Mouse (Mus musculus): ENCODE data around the gene Il25.
A peak's percentile ranks its signal among the peaks of the same experiment; 100 is the strongest.
"Not testable (repeated sequence)": the region's sequence is repeated elsewhere in the genome, so short reads cannot be mapped to it uniquely, and the experiment has no call there.

Il25 gene

DNA sequence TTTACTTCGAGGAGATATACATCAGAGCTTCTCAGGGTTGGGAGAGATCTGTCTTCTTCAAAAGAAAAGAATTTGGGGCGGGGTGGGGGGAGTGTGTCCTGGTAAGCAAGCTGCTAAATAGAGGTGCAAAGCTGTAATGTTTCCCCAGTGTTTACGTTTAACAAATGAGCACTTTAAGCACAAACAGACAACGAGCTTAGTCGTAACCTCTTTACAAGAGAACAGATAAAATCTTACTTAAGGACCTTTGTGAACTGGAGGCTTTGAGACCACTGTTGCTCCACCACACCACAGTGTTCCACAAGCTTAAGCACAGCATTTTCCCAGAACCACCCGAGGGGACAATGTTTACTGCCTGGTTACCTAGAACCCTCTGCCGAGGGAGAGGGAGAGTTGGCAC, 5.2 kb upstream of the Il25 start:
- DNase-seq = no peak

GRCm38 (mm10) chr14:54929801-54930200, 2.7 kb upstream of the Il25 start:
- DNase-seq = no peak

- no peak for DNase-seq
These were observed 2.1 kb upstream of the Il25 start for GRCm38 (mm10) chr14:54930431-54930830.

- no peak for DNase-seq
These were observed 3.7 kb downstream of the Il25 start, which contains the start of gene Cmtm5 for GRCm38 (mm10) chr14:54935904-54936830. TSS of gene Cmtm5 (plus strand) at chr14:54936261.

GRCm38 (mm10) chr14:54936831-54937160, 4.3 kb downstream of the Il25 start:
- DNase-seq = no peak

GRCm38 (mm10) chr14:54937361-54938182, 5.1 kb downstream of the Il25 start:
- DNase-seq = no peak

DNA sequence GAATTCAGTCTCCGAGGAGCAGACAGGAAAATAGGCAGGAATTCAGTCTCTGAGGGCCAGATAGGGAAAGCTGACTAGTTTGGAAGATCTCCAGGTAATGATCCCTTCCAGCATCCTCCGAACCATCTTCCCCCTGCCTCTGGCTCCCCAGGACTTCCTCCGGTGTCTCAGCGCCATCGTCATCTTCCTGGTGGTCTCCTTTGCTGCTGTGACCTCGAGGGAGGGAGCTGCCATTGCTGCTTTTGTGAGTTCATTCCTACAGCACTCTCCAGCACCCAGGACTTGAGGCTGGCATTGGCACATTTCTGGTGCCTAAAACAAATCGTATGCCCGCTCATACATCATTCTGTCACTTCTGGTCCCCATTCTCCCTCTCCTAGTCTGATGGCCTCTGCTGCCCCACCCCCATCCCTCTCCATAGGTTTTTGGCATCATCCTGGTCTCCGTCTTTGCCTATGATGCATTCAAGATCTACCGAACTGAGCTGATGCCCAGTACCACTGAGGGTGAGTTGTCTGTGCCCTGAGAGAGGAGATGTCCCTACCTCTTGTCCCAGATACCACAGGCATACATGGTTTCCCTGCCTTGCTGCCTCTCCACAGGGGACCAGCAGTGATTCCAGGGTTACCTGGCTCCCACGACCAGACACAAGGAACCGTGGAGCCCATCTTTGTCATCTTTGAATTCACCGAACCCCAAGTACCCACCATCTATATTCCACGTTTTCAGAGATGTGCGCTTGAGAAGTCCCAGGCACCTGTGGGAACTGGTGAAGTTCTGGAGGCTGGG, 6.1 kb downstream of the Il25 start:
- DNase-seq = no peak

DNA sequence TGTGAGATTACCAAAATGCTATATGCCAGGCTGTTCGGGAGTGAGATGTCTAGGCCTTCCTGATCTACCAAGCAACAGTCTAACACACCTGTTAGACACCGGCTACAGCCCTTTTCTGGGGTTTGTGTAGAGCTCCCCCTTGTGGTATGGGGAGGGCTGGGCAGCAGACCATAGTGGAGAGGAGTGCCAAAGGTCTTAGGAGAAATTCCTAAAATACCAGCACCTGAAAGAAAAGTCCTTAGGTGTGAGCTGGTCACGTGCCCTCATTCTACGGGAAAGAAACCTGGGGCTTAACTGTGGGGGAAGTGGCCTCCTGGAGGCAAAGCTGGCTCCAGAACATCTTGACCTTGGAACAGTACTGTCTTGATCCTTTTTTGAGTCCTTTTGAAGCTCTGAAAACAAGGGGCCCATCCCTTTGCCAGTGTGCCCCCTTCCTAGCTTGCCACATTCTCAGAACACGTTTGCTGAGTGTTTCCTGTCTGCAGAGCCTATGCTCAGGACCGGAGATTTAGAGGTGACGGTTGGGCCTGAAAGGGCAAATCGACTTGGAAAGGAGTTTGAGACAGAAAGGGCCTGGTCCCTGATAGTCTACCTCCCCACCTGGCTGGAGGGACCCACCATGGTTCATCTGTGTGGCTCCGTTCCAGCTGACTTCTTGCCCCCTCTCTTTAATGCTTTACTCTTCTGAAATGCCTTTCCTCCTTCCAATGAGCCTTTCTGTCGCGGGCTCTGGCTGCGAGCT, 7.1 kb downstream of the Il25 start:
- DNase-seq = peak; percentile 84

DNA sequence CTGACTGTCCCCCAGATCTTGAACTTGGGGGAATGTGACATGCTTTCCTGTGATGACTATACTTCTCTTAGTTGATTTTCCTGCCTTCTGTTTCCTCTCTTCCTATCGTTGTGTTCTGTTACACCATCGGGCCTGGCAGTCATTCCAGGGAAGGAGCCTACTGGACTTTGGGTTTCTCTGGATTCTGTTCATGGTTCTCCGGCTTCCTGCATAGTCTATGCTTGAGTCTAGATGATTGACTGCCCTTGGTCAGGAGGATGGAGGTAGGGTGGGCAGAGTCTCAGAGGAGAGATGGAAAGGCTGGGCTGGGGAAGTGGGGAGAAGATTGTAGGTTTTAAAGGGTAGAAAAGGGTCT, 7.7 kb downstream of the Il25 start:
- DNase-seq = peak; percentile 41

GRCm38 (mm10) chr14:54941024-54941978, 8.8 kb downstream of the Il25 start:
- peak; percentile 62 for DNase-seq

DNA sequence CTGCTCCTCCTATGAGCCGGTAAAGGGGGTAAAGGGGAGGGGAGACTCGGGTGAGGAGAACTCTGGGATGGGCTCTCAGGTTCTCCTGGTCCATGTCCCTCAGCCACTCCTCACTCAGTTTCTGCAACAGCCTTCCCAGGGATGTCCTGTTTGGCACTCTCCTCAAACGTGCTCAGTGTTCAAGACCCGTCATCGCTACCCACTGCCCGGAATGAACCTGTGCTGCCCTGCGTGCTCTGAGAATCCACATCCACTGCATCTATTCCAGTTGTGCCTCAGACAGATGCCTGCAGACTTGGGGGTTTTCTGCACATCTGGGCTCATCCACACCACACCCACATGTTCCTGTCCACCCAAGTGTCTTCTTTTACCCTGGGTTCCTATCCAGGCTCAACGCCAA, 10.0 kb downstream of the Il25 start:
- DNase-seq = no peak

- no peak for DNase-seq
These were observed 11.5 kb downstream of the Il25 start for GRCm38 (mm10) chr14:54943971-54944370.

DNA sequence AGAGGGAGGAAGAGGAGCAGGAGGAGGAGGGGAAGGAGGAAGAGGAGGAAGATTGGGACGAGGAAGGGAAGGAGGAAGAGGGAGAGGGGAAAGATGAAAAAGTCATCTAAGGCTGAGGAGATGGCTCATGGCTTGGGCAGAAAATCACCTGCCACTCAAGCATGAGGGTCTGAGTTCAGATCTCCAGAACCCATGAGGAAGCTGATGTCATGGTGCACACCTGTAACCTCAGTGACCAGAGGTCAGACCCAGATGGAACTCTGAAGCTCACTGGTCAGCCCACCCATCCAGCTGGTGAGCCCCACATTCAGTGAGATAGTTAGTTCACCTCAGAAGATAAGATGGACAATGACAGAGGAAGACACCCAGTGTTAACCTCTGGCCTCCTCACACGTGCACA, 12.4 kb downstream of the Il25 start:
- no peak for DNase-seq

DNA sequence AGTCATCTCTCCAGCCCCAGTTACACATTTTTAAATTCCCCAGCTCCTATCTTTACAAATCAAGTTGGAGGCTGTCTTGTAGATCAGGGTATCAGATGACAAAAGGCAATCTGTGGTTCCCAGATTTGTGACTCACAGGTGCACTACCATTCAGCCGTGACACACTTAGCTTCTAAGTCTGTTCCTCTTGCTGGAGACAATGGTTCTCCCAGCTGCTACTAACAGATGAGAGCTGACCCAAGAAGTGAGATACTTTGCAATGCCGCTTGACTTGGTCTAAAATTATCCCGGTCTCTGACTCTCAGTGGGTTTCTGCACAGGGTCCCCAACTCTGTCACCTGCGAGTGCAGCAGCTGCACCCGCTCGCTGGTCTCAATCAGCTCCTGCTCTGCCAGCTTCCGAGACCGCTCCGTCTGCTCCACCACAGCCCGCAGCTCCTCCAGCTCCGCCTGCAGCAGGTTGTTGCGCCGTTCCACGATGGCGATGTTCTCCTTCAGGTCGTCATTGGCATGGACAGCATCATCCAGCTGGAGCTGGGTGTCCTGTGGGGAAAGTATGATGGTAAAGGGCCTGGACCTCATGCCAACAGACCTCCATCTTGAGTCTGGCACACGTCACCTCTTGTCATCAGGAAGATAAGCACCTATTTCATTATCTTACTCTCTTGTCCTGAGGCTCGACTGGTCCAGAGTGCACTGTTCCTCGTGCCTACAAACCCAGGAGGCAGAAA, 13.6 kb downstream of the Il25 start:
- DNase-seq = no peak

DNA sequence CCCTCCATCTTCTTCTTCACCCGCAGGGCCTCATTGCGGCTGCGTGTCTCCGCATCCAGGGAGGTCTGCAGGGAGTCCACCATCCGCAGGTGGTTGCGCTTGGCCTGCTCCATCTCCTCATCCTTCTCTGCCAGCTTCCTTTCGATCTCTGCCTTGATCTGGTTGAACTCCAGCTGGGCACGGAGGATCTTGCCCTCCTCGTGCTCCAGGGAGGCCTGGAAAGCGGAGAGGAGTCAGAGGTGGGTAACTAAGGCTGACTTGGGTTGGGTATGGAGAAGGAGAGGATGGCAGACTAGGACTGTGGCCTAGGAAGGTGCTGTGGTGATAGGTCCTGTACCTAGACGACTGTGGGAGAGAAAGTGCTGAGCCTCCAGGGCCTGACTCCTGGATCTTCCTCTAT, 14.5 kb downstream of the Il25 start:
- not testable (repeated sequence) for DNase-seq

DNA sequence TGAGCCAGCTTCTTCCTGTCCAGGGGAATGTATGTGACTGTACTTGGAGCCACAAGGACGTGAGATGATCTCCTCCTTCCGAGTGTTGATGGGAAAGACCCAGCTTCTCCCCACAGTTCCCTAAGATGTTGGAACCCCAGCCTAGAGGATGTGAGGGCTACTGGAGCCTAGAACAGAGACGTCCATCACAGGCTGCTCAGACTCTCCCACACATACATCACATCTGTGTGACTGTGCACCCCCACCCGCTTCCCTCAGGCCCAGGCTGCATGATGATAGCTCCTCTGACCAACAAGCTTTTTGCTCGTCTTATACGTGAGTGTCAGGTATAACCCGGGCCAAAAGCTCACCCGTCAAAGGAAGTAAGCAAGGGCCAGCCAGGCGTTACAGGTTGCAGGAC, 16.3 kb downstream of the Il25 start:
- no peak for DNase-seq

DNA sequence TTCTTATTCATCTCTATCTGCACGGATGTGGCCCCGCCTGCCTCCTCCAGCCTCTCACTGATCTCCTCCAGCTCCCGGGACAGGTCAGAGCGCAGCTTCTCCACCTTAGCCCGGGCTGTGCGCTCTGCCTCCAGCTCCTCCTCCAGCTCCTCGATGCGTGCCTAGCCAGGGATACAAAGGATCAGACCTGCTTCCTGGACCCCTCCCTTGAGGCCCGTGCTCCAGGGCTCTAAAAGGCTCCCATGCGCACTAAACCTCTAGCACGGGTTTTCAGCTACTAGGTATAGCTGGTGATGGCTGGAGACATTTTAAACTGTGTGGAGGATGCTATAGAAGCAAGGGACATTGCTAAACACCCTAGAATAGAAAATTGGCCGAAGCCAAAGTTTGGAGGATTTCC, 18.0 kb downstream of the Il25 start:
- DNase-seq = no peak

- DNase-seq = no peak
These were observed 19.1 kb downstream of the Il25 start for GRCm38 (mm10) chr14:54951587-54951986.

DNA sequence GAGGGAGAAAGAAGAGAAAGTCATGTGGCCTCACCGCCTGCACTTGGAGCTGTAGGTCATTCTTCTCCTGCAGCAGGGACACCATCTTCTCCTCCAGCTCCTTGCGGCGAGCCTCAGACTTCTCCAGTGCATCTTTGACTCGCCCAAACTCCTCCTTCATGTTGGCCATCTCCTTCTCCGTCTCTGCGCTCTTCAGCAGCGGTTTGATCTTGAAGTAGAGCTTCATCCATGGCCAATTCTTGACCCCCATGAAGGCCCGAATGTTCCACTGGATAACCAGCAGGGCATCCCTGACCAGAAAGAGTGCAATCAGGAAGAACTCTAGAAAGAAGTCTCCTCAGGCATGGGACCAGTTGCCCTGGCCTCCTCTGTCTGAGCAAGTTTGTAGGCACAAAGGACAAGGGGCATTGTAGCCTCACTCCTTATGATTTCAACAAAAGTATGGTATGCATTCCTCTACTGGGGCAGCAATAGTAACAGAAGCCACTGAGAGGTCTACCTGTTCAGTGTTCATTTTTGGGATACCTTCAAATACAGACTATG, 21.2 kb downstream of the Il25 start:
- no peak for DNase-seq

GRCm38 (mm10) chr14:54954474-54954873, 22.0 kb downstream of the Il25 start:
- no peak for DNase-seq
